Mouse (Mus musculus) hindbrain, embryonic 12.5 days (tissue): ENCODE measurements around the gene Tmem108. TPM values are rescaled to one million over a fixed set of nuclear protein-coding genes. Genes with fewer than 3 reads are reported as not detected.
A peak's percentile ranks its signal among the peaks of the same experiment; 100 is the strongest.

Experiments
- ATAC-seq: fragments of 200-750 bp; cut with Nextera tagmentation; 2 replicates; pipeline ENCODE4 v1.8.0; 2017; ENCODE audit warnings: moderate TSS enrichment; ENCODE audit not compliant: low FRiP score
- H3K27ac ChIP-seq: fragments of 300-500 bp; sonication (generic); 2 replicates; pipeline ENCODE4 v1.5.1; 2016; ENCODE audit warnings: mild to moderate bottlenecking
- H3K27me3 ChIP-seq: fragments of 300-500 bp; sonication (generic); 2 replicates; pipeline ENCODE4 v1.6.1; 2016; ENCODE audit warnings: mild to moderate bottlenecking
- H3K36me3 ChIP-seq: fragments of 300-500 bp; sonication (generic); 2 replicates; pipeline ENCODE4 v1.6.1; 2016; ENCODE audit warnings: mild to moderate bottlenecking
- H3K4me1 ChIP-seq: fragments of 300-500 bp; sonication (generic); 2 replicates; pipeline ENCODE4 v1.6.1; 2016
- H3K4me2 ChIP-seq: fragments of 300-500 bp; sonication (generic); replicated peaks from 2 replicates; pipeline ENCODE4 v1.6.1; 2016; ENCODE audit warnings: mild to moderate bottlenecking
- H3K4me3 ChIP-seq: fragments of 300-500 bp; sonication (generic); 2 replicates; pipeline ENCODE4 v1.5.1; 2016; ENCODE audit warnings: mild to moderate bottlenecking
- H3K9ac ChIP-seq: fragments of 300-500 bp; sonication (generic); 2 replicates; pipeline ENCODE4 v1.6.1; 2016; ENCODE audit warnings: mild to moderate bottlenecking, moderate library complexity
- H3K9me3 ChIP-seq: fragments of 300-500 bp; sonication (generic); replicated peaks from 2 replicates; pipeline ENCODE4 v1.6.1; 2016; ENCODE audit warnings: mild to moderate bottlenecking
- WGBS: fragments of 180-500 bp; shearing (Covaris S2); methylation state at CpG from one replicate; pipeline ENCODE4 v1.1.7; 2016; 5-methylcytosine and 5-hydroxymethylcytosine counted together
- polyA plus RNA-seq: library from polyadenylated mRNA; unstranded; fragments of >200 nt; fragmentation: Nextera tagmentation; extraction: Ambion mirVana; gene quantifications from 2 replicates; pipeline ENCODE4 v1.2.1, GENCODE M21; 2016

Tmem108 gene
- polyA plus RNA-seq, 1 experiment from 2014 or later: 22.4 TPM

- Histone ChIP-seq H3K4me2 (no peak overlapping the region), H3K27me3 (peaks cover 8% of the 10 kb centered on the region; the same call in 1 of the 2 replicates), H3K4me1 (peaks cover 2% of the 10 kb centered on the region; the same call in 1 of the 2 replicates), H3K27ac (no peak overlapping the region), H3K9ac (no peak overlapping the region), H3K4me3 (no peak overlapping the region), H3K9me3 (no peaks in the 10 kb centered on the region), H3K36me3 (no peaks in the 10 kb centered on the region)
- WGBS: 89% methylated on average over 5 of the region's 5 CpGs
- ATAC-seq: no peak
These were observed 138.6 kb downstream of the Tmem108 start for GRCm38 (mm10) chr9:103622988-103623387.

- no peaks in the 10 kb centered on the region for H3K9me3 ChIP-seq
- ATAC-seq: no peak
These were observed 139.8 kb downstream of the Tmem108 start for GRCm38 (mm10) chr9:103621870-103622269.

GRCm38 (mm10) chr9:103620517-103621212 is 141.0 kb downstream of the Tmem108 start:
- Histone ChIP-seq H3K9ac (no peak overlapping the region), H3K27me3 (peaks cover 3% of the 10 kb centered on the region; the same call in 1 of the 2 replicates), H3K9me3 (peaks cover 7% of the 10 kb centered on the region), H3K4me2 (no peak overlapping the region), H3K27ac (no peak overlapping the region), H3K4me3 (no peak overlapping the region), H3K4me1 (peaks cover 2% of the 10 kb centered on the region; the same call in 1 of the 2 replicates), H3K36me3 (no peaks in the 10 kb centered on the region)
- no peak for ATAC-seq
- WGBS: 91% methylated on average over 8 of the region's 8 CpGs

More at GRCm38 (mm10) chr9:103621870-103622269, 139.8 kb downstream of the Tmem108 start:
- peaks cover 6% of the 10 kb centered on the region; the same call in 1 of the 2 replicates for H3K27me3 ChIP-seq
- no peak overlapping the region for H3K27ac ChIP-seq
- H3K4me3 ChIP-seq: no peak overlapping the region
- H3K4me2 ChIP-seq: no peak overlapping the region
- H3K36me3 ChIP-seq: no peaks in the 10 kb centered on the region
- peaks cover 2% of the 10 kb centered on the region; the same call in 1 of the 2 replicates for H3K4me1 ChIP-seq
- 94% methylated on average over 2 of the region's 2 CpGs for WGBS
- no peak overlapping the region for H3K9ac ChIP-seq

GRCm38 (mm10) chr9:103614260-103614659 is 147.4 kb downstream of the Tmem108 start:
- H3K4me3 ChIP-seq: no peak overlapping the region
- H3K27ac ChIP-seq: no peak overlapping the region
- WGBS: 88% methylated on average over 4 of the region's 4 CpGs
- H3K9me3 ChIP-seq: peaks cover 12% of the 10 kb centered on the region
- no peaks in the 10 kb centered on the region for H3K27me3 ChIP-seq
- H3K4me2 ChIP-seq: no peak overlapping the region
- H3K36me3 ChIP-seq: no peaks in the 10 kb centered on the region
- H3K9ac ChIP-seq: no peak overlapping the region
- no peak for ATAC-seq
- no peaks in the 10 kb centered on the region for H3K4me1 ChIP-seq

GRCm38 (mm10) chr9:103608161-103609058 is 153.2 kb downstream of the Tmem108 start:
- Histone ChIP-seq H3K4me2 (no peak overlapping the region), H3K9ac (no peak overlapping the region), H3K4me1 (no peaks in the 10 kb centered on the region), H3K27me3 (no peaks in the 10 kb centered on the region), H3K36me3 (no peaks in the 10 kb centered on the region), H3K4me3 (no peak overlapping the region), H3K27ac (no peak overlapping the region), H3K9me3 (0 out of 2 replicates have a peak, but pooled peaks cover 6% of the 10 kb centered on the region)
- ATAC-seq: no peak
- WGBS: 90% methylated on average over 13 of the region's 13 CpGs

- H3K4me2 ChIP-seq: no peak overlapping the region
- no peak for ATAC-seq
- WGBS: 71% methylated on average over 1 of the region's 1 CpGs
- no peaks in the 10 kb centered on the region for H3K4me1 ChIP-seq
- H3K9me3 ChIP-seq: 0 out of 2 replicates have a peak, but pooled peaks cover under 1% of the 10 kb centered on the region
- no peaks in the 10 kb centered on the region for H3K36me3 ChIP-seq
- no peak overlapping the region for H3K9ac ChIP-seq
- no peak overlapping the region for H3K4me3 ChIP-seq
- no peak overlapping the region for H3K27ac ChIP-seq
- H3K27me3 ChIP-seq: no peaks in the 10 kb centered on the region
These were observed 155.6 kb downstream of the Tmem108 start for GRCm38 (mm10) chr9:103606056-103606455.

- Histone ChIP-seq H3K4me3 (no peak overlapping the region), H3K9me3 (no peaks in the 10 kb centered on the region), H3K27me3 (no peaks in the 10 kb centered on the region), H3K9ac (no peak overlapping the region), H3K36me3 (no peaks in the 10 kb centered on the region), H3K27ac (no peak overlapping the region), H3K4me1 (no peaks in the 10 kb centered on the region), H3K4me2 (no peak overlapping the region)
- 58% methylated on average over 6 of the region's 6 CpGs for WGBS
- no peak for ATAC-seq
These were observed 157.8 kb downstream of the Tmem108 start for GRCm38 (mm10) chr9:103603792-103604191.

GRCm38 (mm10) chr9:103601878-103602277 is 159.8 kb downstream of the Tmem108 start:
- Histone ChIP-seq H3K9ac (no peak overlapping the region), H3K4me3 (no peak overlapping the region), H3K4me2 (no peak overlapping the region), H3K36me3 (no peaks in the 10 kb centered on the region), H3K27me3 (no peaks in the 10 kb centered on the region), H3K27ac (no peak overlapping the region), H3K9me3 (no peaks in the 10 kb centered on the region), H3K4me1 (no peaks in the 10 kb centered on the region)
- 94% methylated on average over 4 of the region's 4 CpGs for WGBS
- no peak for ATAC-seq

GRCm38 (mm10) chr9:103600834-103601233 is 160.8 kb downstream of the Tmem108 start:
- ATAC-seq: no peak
- Histone ChIP-seq H3K4me2 (no peak overlapping the region), H3K4me1 (peaks cover 3% of the 10 kb centered on the region; the same call in 1 of the 2 replicates), H3K27me3 (no peaks in the 10 kb centered on the region), H3K9ac (no peak overlapping the region), H3K9me3 (no peaks in the 10 kb centered on the region), H3K4me3 (no peak overlapping the region), H3K36me3 (no peaks in the 10 kb centered on the region), H3K27ac (no peak overlapping the region)
- WGBS: 53% methylated on average over 3 of the region's 3 CpGs

GRCm38 (mm10) chr9:103599908-103600307 is 161.7 kb downstream of the Tmem108 start:
- Histone ChIP-seq H3K27ac (no peak overlapping the region), H3K27me3 (no peaks in the 10 kb centered on the region), H3K9me3 (no peaks in the 10 kb centered on the region), H3K36me3 (no peaks in the 10 kb centered on the region), H3K4me1 (peaks cover 11% of the 10 kb centered on the region), H3K4me2 (no peak overlapping the region), H3K4me3 (no peak overlapping the region), H3K9ac (no peak overlapping the region)
- 93% methylated on average over 3 of the region's 3 CpGs for WGBS
- ATAC-seq: no peak

GRCm38 (mm10) chr9:103597861-103598260 is 163.8 kb downstream of the Tmem108 start:
- 83% methylated on average over 2 of the region's 2 CpGs for WGBS
- H3K4me2 ChIP-seq: no peak overlapping the region
- H3K36me3 ChIP-seq: no peaks in the 10 kb centered on the region
- H3K4me1 ChIP-seq: peaks cover 20% of the 10 kb centered on the region
- H3K9me3 ChIP-seq: no peaks in the 10 kb centered on the region
- no peak overlapping the region for H3K27ac ChIP-seq
- H3K9ac ChIP-seq: no peak overlapping the region
- no peak for ATAC-seq
- no peaks in the 10 kb centered on the region for H3K27me3 ChIP-seq
- H3K4me3 ChIP-seq: no peak overlapping the region

GRCm38 (mm10) chr9:103595190-103595837 is 166.3 kb downstream of the Tmem108 start:
- no peaks in the 10 kb centered on the region for H3K36me3 ChIP-seq
- H3K9ac ChIP-seq: no peak overlapping the region
- H3K27ac ChIP-seq: peak overlapping the region; percentile 62; the same call in 1 of the 2 replicates
- peaks cover 24% of the 10 kb centered on the region for H3K4me1 ChIP-seq
- WGBS: 26% methylated on average over 6 of the region's 6 CpGs
- H3K4me2 ChIP-seq: no peak overlapping the region
- H3K27me3 ChIP-seq: no peaks in the 10 kb centered on the region
- H3K4me3 ChIP-seq: no peak overlapping the region
- no peaks in the 10 kb centered on the region for H3K9me3 ChIP-seq
- ATAC-seq: peak; percentile 87
